Mouse (Mus musculus): ENCODE data around the gene Hydin. TPM values are rescaled to one million over a fixed set of nuclear protein-coding genes. Genes with fewer than 3 reads are reported as not detected.

The Hydin gene
- polyA plus RNA-seq, 1 experiment from 2014 or later = 0.17 TPM

- Histone ChIP-seq H3K36me3 (replicated peaks; ENCODE audit: control insufficient read depth, insufficient read depth, low read depth, low read length) (no peaks in the 10 kb centered on the region), H3K9me3 (replicated peaks; ENCODE audit: control insufficient read depth, low read length) (no peaks in the 10 kb centered on the region), H3K27me3 (ENCODE audit: control insufficient read depth, insufficient read depth, low read length) (no peaks in the 10 kb centered on the region), H3K9ac (replicated peaks; ENCODE audit: low read length) (no peak overlapping the region), H3K4me2 (ENCODE audit: low read depth, low read length) (no peak overlapping the region), H3K4me1 (ENCODE audit: control insufficient read depth, insufficient read depth, low read length) (no peaks in the 10 kb centered on the region), H3K27ac (replicated peaks; ENCODE audit: low read depth, low read length) (no peak overlapping the region), H3K4me3 (ENCODE audit: low read depth, low read length) (no peak overlapping the region)
- DNase-seq (ENCODE audit: low spot score) (no peak), ATAC-seq (replicated peaks; ENCODE audit: insufficient number of reproducible peaks, low FRiP score, low TSS enrichment, low read depth) (no peak)
- 84% methylated on average over 7 of the region's 7 CpGs for WGBS
These were observed 151.0 kb downstream of the Hydin start for GRCm38 (mm10) chr8:110417801-110418200.

- no peaks in the 10 kb centered on the region for H3K27me3 ChIP-seq (ENCODE audit: control insufficient read depth, insufficient read depth, low read length)
- no peak for ATAC-seq (replicated peaks; ENCODE audit: insufficient number of reproducible peaks, low FRiP score, low TSS enrichment, low read depth)
- H3K36me3 ChIP-seq (replicated peaks; ENCODE audit: control insufficient read depth, insufficient read depth, low read depth, low read length) = no peaks in the 10 kb centered on the region
- H3K9ac ChIP-seq (replicated peaks; ENCODE audit: low read length) = no peak overlapping the region
- H3K9me3 ChIP-seq (replicated peaks; ENCODE audit: control insufficient read depth, low read length) = no peaks in the 10 kb centered on the region
- no peaks in the 10 kb centered on the region for H3K4me1 ChIP-seq (ENCODE audit: control insufficient read depth, insufficient read depth, low read length)
- H3K27ac ChIP-seq (replicated peaks; ENCODE audit: low read depth, low read length) = no peak overlapping the region
- H3K4me2 ChIP-seq (ENCODE audit: low read depth, low read length) = no peak overlapping the region
- DNase-seq (ENCODE audit: low spot score) = no peak
- H3K4me3 ChIP-seq (ENCODE audit: low read depth, low read length) = no peak overlapping the region
- WGBS = 90% methylated on average over 5 of the region's 5 CpGs
These were observed 152.9 kb downstream of the Hydin start for GRCm38 (mm10) chr8:110419711-110420110.

- Histone ChIP-seq H3K27ac (replicated peaks; ENCODE audit: low read depth, low read length) (no peak overlapping the region), H3K36me3 (replicated peaks; ENCODE audit: control insufficient read depth, insufficient read depth, low read depth, low read length) (no peaks in the 10 kb centered on the region), H3K27me3 (ENCODE audit: control insufficient read depth, insufficient read depth, low read length) (no peaks in the 10 kb centered on the region), H3K9me3 (replicated peaks; ENCODE audit: control insufficient read depth, low read length) (no peaks in the 10 kb centered on the region), H3K4me3 (ENCODE audit: low read depth, low read length) (no peak overlapping the region), H3K4me2 (ENCODE audit: low read depth, low read length) (no peak overlapping the region), H3K4me1 (ENCODE audit: control insufficient read depth, insufficient read depth, low read length) (no peaks in the 10 kb centered on the region), H3K9ac (replicated peaks; ENCODE audit: low read length) (no peak overlapping the region)
- WGBS = 87% methylated on average over 3 of the region's 3 CpGs
- ATAC-seq (replicated peaks; ENCODE audit: insufficient number of reproducible peaks, low FRiP score, low TSS enrichment, low read depth) = no peak
- DNase-seq (ENCODE audit: low spot score) = no peak
These were observed 153.4 kb downstream of the Hydin start for GRCm38 (mm10) chr8:110420221-110420620.

- Histone ChIP-seq H3K27me3 (ENCODE audit: control insufficient read depth, insufficient read depth, low read length) (no peaks in the 10 kb centered on the region), H3K36me3 (replicated peaks; ENCODE audit: control insufficient read depth, insufficient read depth, low read depth, low read length) (no peaks in the 10 kb centered on the region), H3K4me2 (ENCODE audit: low read depth, low read length) (no peak overlapping the region), H3K27ac (replicated peaks; ENCODE audit: low read depth, low read length) (no peak overlapping the region), H3K9me3 (replicated peaks; ENCODE audit: control insufficient read depth, low read length) (no peaks in the 10 kb centered on the region), H3K4me3 (ENCODE audit: low read depth, low read length) (no peak overlapping the region), H3K9ac (replicated peaks; ENCODE audit: low read length) (no peak overlapping the region), H3K4me1 (ENCODE audit: control insufficient read depth, insufficient read depth, low read length) (no peaks in the 10 kb centered on the region)
- ATAC-seq (replicated peaks; ENCODE audit: insufficient number of reproducible peaks, low FRiP score, low TSS enrichment, low read depth) (no peak), DNase-seq (ENCODE audit: low spot score) (no peak)
- WGBS = 79% methylated on average over 8 of the region's 8 CpGs
These were observed 157.4 kb downstream of the Hydin start for GRCm38 (mm10) chr8:110424146-110424545.

GRCm38 (mm10) chr8:110431340-110431739, 164.6 kb downstream of the Hydin start:
- no peak overlapping the region for H3K9ac ChIP-seq (replicated peaks; ENCODE audit: low read length)
- no peak overlapping the region for H3K27ac ChIP-seq (replicated peaks; ENCODE audit: low read depth, low read length)
- H3K4me2 ChIP-seq (ENCODE audit: low read depth, low read length) = no peak overlapping the region
- H3K36me3 ChIP-seq (replicated peaks; ENCODE audit: control insufficient read depth, insufficient read depth, low read depth, low read length) = no peaks in the 10 kb centered on the region
- DNase-seq (ENCODE audit: low spot score) = no peak
- H3K4me3 ChIP-seq (ENCODE audit: low read depth, low read length) = no peak overlapping the region
- no peaks in the 10 kb centered on the region for H3K9me3 ChIP-seq (replicated peaks; ENCODE audit: control insufficient read depth, low read length)
- no peaks in the 10 kb centered on the region for H3K4me1 ChIP-seq (ENCODE audit: control insufficient read depth, insufficient read depth, low read length)
- no peak for ATAC-seq (replicated peaks; ENCODE audit: insufficient number of reproducible peaks, low FRiP score, low TSS enrichment, low read depth)
- 87% methylated on average over 3 of the region's 3 CpGs for WGBS
- H3K27me3 ChIP-seq (ENCODE audit: control insufficient read depth, insufficient read depth, low read length) = no peaks in the 10 kb centered on the region

GRCm38 (mm10) chr8:110440528-110440927, 173.8 kb downstream of the Hydin start:
- Histone ChIP-seq H3K4me3 (ENCODE audit: low read depth, low read length) (no peak overlapping the region), H3K9me3 (replicated peaks; ENCODE audit: control insufficient read depth, low read length) (no peaks in the 10 kb centered on the region), H3K4me2 (ENCODE audit: low read depth, low read length) (no peak overlapping the region), H3K27me3 (ENCODE audit: control insufficient read depth, insufficient read depth, low read length) (no peaks in the 10 kb centered on the region), H3K9ac (replicated peaks; ENCODE audit: low read length) (no peak overlapping the region), H3K4me1 (ENCODE audit: control insufficient read depth, insufficient read depth, low read length) (no peaks in the 10 kb centered on the region), H3K36me3 (replicated peaks; ENCODE audit: control insufficient read depth, insufficient read depth, low read depth, low read length) (no peaks in the 10 kb centered on the region), H3K27ac (replicated peaks; ENCODE audit: low read depth, low read length) (no peak overlapping the region)
- 80% methylated on average over 4 of the region's 4 CpGs for WGBS
- DNase-seq (ENCODE audit: low spot score) (no peak), ATAC-seq (replicated peaks; ENCODE audit: insufficient number of reproducible peaks, low FRiP score, low TSS enrichment, low read depth) (no peak)

GRCm38 (mm10) chr8:110444276-110444675, 177.5 kb downstream of the Hydin start:
- ATAC-seq (replicated peaks; ENCODE audit: insufficient number of reproducible peaks, low FRiP score, low TSS enrichment, low read depth) (no peak), DNase-seq (ENCODE audit: low spot score) (no peak)
- Histone ChIP-seq H3K9ac (replicated peaks; ENCODE audit: low read length) (no peak overlapping the region), H3K4me1 (ENCODE audit: control insufficient read depth, insufficient read depth, low read length) (no peaks in the 10 kb centered on the region), H3K36me3 (replicated peaks; ENCODE audit: control insufficient read depth, insufficient read depth, low read depth, low read length) (no peaks in the 10 kb centered on the region), H3K4me3 (ENCODE audit: low read depth, low read length) (no peak overlapping the region), H3K9me3 (replicated peaks; ENCODE audit: control insufficient read depth, low read length) (no peaks in the 10 kb centered on the region), H3K4me2 (ENCODE audit: low read depth, low read length) (no peak overlapping the region), H3K27ac (replicated peaks; ENCODE audit: low read depth, low read length) (no peak overlapping the region), H3K27me3 (ENCODE audit: control insufficient read depth, insufficient read depth, low read length) (no peaks in the 10 kb centered on the region)
- 71% methylated on average over 2 of the region's 2 CpGs for WGBS

GRCm38 (mm10) chr8:110450463-110450862, 183.7 kb downstream of the Hydin start:
- H3K9ac ChIP-seq (replicated peaks; ENCODE audit: low read length) = no peak overlapping the region
- H3K4me2 ChIP-seq (ENCODE audit: low read depth, low read length) = no peak overlapping the region
- 90% methylated on average over 6 of the region's 6 CpGs for WGBS
- H3K27ac ChIP-seq (replicated peaks; ENCODE audit: low read depth, low read length) = no peak overlapping the region
- no peak for DNase-seq (ENCODE audit: low spot score)
- no peaks in the 10 kb centered on the region for H3K4me1 ChIP-seq (ENCODE audit: control insufficient read depth, insufficient read depth, low read length)
- no peaks in the 10 kb centered on the region for H3K27me3 ChIP-seq (ENCODE audit: control insufficient read depth, insufficient read depth, low read length)
- no peaks in the 10 kb centered on the region for H3K36me3 ChIP-seq (replicated peaks; ENCODE audit: control insufficient read depth, insufficient read depth, low read depth, low read length)
- H3K4me3 ChIP-seq (ENCODE audit: low read depth, low read length) = no peak overlapping the region
- H3K9me3 ChIP-seq (replicated peaks; ENCODE audit: control insufficient read depth, low read length) = no peaks in the 10 kb centered on the region
- no peak for ATAC-seq (replicated peaks; ENCODE audit: insufficient number of reproducible peaks, low FRiP score, low TSS enrichment, low read depth)
